Mouse (Mus musculus) megakaryocyte, embryonic 14.5 days (primary cell): ENCODE measurements around the gene Fbrsl1.

Source experiments
- FLI1 ChIP-seq: IDR thresholded peaks from 2 replicates; pipeline ENCODE4 v1.6.1; 2012; ENCODE audit warnings: low read length, inconsistent platforms, mixed read lengths
- GATA1 ChIP-seq: IDR thresholded peaks from 3 replicates; pipeline ENCODE4 v1.6.1; 2012; ENCODE audit warnings: mixed read lengths, low read length, inconsistent platforms, borderline replicate concordance

GRCm38 (mm10) chr5:110495051-110495450 is 46.7 kb upstream of the Fbrsl1 start:
- no peak for TF ChIP-seq GATA1
- TF ChIP-seq FLI1, result no peak
